Mouse (Mus musculus) testis, adult 2 months (tissue): ENCODE data around the gene Reps1.

ENCODE experiments used
- CTCF ChIP-seq: fragments of 200-500 bp; IDR thresholded peaks from 2 replicates; pipeline ENCODE4 v1.5.1; 2012; ENCODE audit warnings: low read depth, mild to moderate bottlenecking, inconsistent platforms, low read length, moderate library complexity; ENCODE audit not compliant: control insufficient read depth, insufficient read depth, insufficient replicate concordance
- POLR2A ChIP-seq: fragments of 200-500 bp; IDR thresholded peaks from 2 replicates; pipeline ENCODE4 v1.6.1; 2012; ENCODE audit warnings: low read depth, mild to moderate bottlenecking, inconsistent platforms, low read length, moderate library complexity; ENCODE audit not compliant: control insufficient read depth

- no peak for TF ChIP-seq CTCF
- TF ChIP-seq POLR2A: no peak
Measured at GRCm38 (mm10) chr10:18082772-18083171, 27.1 kb downstream of the Reps1 start.
